Mouse (Mus musculus) megakaryocyte-erythroid progenitor cell, adult 5-6 weeks (primary cell): Measurements from ENCODE around the gene Glis1. TPM values are rescaled to one million over a fixed set of nuclear protein-coding genes. Genes with fewer than 3 reads are reported as not detected.

Experiments
- ATAC-seq: replicated peaks from 2 replicates; pipeline ENCODE4 v1.8.0; 2016; ENCODE audit warnings: mild to moderate bottlenecking, inconsistent platforms; ENCODE audit not compliant: severe bottlenecking, poor library complexity, low FRiP score, low TSS enrichment
- total RNA-seq, 2 experiments: library from RNA; stranded (forward) in 1 of 2; stranded (reverse) in 1 of 2; fragments of 200-1000, 215-1000 nt in 1 of 2; fragments of >200 nt in 1 of 2; fragmentation: Nextera tagmentation in 1 of 2; gene quantifications; 2 replicates each; pipeline ENCODE4 v1.2.3; 2014 to 2017

Gene Glis1
- total RNA-seq, 2 experiments from 2014 or later, result 1.4 TPM; not detected in 1

GRCm38 (mm10) chr4:107652598-107653279, 218.3 kb downstream of the Glis1 start:
- peak; percentile 83 for ATAC-seq

- no peak for ATAC-seq
These were observed 218.9 kb downstream of the Glis1 start for GRCm38 (mm10) chr4:107653280-107653643.

- no peak for ATAC-seq
These were observed 226.3 kb downstream of the Glis1 start for GRCm38 (mm10) chr4:107660649-107661048.

- no peak for ATAC-seq
These were observed 234.1 kb downstream of the Glis1 start for GRCm38 (mm10) chr4:107668514-107668913.

GRCm38 (mm10) chr4:107670731-107671130, 236.3 kb downstream of the Glis1 start:
- ATAC-seq, result no peak

- peak; percentile 97 for ATAC-seq
These were observed 239.4 kb downstream of the Glis1 start for GRCm38 (mm10) chr4:107673638-107674321.

- no peak for ATAC-seq
These were observed 239.9 kb downstream of the Glis1 start for GRCm38 (mm10) chr4:107674322-107674644.

GRCm38 (mm10) chr4:107675645-107676044, 241.3 kb downstream of the Glis1 start:
- ATAC-seq, result no peak

GRCm38 (mm10) chr4:107680311-107681098, 246.1 kb downstream of the Glis1 start:
- ATAC-seq, result no peak

- ATAC-seq, result no peak
These were observed 246.9 kb downstream of the Glis1 start for GRCm38 (mm10) chr4:107681099-107681849.

- no peak for ATAC-seq
These were observed 248.8 kb downstream of the Glis1 start for GRCm38 (mm10) chr4:107683006-107683756.

GRCm38 (mm10) chr4:107684130-107684529, 249.7 kb downstream of the Glis1 start, which contains the start of gene Dmrtb1:
Gene Dmrtb1 (minus strand): TSS chr4:107684230.
- ATAC-seq, result no peak

Other genes with a start within 250 kb of the Glis1 start
- 0.57 TPM in 1 of 2 replicates, not detected in the other for gene Ldlrad1, start 225.4 kb upstream of the Glis1 start, total RNA-seq (2014; fragmentation: Nextera tagmentation)
- not detected in 2 replicates for gene Ldlrad1, start 225.4 kb upstream of the Glis1 start, total RNA-seq (2017)
- 18.3 and 46.6 TPM in 2 replicates for gene Lrrc42, start 181.1 kb upstream of the Glis1 start, total RNA-seq (2014; fragmentation: Nextera tagmentation)
- gene Lrrc42, start 181.1 kb upstream of the Glis1 start, total RNA-seq (2017), result 15.0 and 16.7 TPM in 2 replicates
- gene Hspb11, start 181.0 kb upstream of the Glis1 start, total RNA-seq (2014; fragmentation: Nextera tagmentation), result 3.7 and 17.2 TPM in 2 replicates
- gene Hspb11, start 181.0 kb upstream of the Glis1 start, total RNA-seq (2017), result 11.2 and 12.7 TPM in 2 replicates
- gene Dio1, start 127.4 kb upstream of the Glis1 start, total RNA-seq (2014; fragmentation: Nextera tagmentation), result not detected in 2 replicates
- gene Dio1, start 127.4 kb upstream of the Glis1 start, total RNA-seq (2017), result not detected in 2 replicates
- gene Yipf1, start 120.2 kb upstream of the Glis1 start, total RNA-seq (2014; fragmentation: Nextera tagmentation), result 42.2 and 42.5 TPM in 2 replicates
- gene Yipf1, start 120.2 kb upstream of the Glis1 start, total RNA-seq (2017), result 26.5 and 26.6 TPM in 2 replicates
- gene Ndc1, start 66.8 kb upstream of the Glis1 start, total RNA-seq (2014; fragmentation: Nextera tagmentation), result 51.5 and 55.8 TPM in 2 replicates
- gene Ndc1, start 66.8 kb upstream of the Glis1 start, total RNA-seq (2017), result 66.9 and 89.3 TPM in 2 replicates
- gene Dmrtb1, start 249.6 kb downstream of the Glis1 start, total RNA-seq (2014; fragmentation: Nextera tagmentation), result not detected in 2 replicates
- not detected in 2 replicates for gene Dmrtb1, start 249.6 kb downstream of the Glis1 start, total RNA-seq (2017)